Mouse (Mus musculus) liver, adult 10 weeks (tissue): Measurements from ENCODE around the gene Olfr1493-ps1. TPM values are rescaled to one million over a fixed set of nuclear protein-coding genes. Genes with fewer than 3 reads are reported as not detected.

Experiments
- polyA plus RNA-seq: library from polyadenylated mRNA; stranded (reverse); fragments of 350-450 nt; fragmentation: Illumina TruSeq; extraction: RNeasy Lipid Tissue Mini Kit (QIAGEN cat#74804); gene quantifications from one replicate; pipeline ENCODE4 v1.2.3, GENCODE M21; 2014; ENCODE audit warnings: low read depth, low replicate concordance

Gene Olfr1493-ps1
- polyA plus RNA-seq, result not detected

GRCm38 (mm10) chr19:13722978-13723377, at the start of gene Olfr1493-ps1:
Gene Olfr1493-ps1, plus strand, starts transcription at chr19:13723278.

DNA sequence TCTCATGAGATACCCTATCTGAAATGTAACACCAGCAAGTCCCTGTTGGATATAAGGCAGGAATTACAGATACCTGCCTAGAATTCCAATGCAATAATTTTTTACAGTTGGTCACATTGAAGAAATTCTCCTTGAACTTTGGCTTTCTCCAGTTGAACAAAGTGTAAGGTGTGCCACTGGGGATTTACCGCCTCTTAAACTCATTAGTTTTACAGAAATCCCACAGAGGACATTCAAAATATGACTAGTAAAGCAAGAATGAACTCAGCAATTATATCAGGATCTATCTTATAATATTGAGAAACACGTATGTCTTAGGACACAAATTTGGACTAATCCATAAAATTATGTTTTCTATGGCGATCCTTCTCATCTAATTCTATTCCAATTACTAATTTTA, 26.1 kb upstream of the Olfr1493-ps1 start, which contains the start of gene Olfr1491:
Gene Olfr1491 (plus strand): TSS at position 301 of the 400 bp plus-strand sequence.

DNA sequence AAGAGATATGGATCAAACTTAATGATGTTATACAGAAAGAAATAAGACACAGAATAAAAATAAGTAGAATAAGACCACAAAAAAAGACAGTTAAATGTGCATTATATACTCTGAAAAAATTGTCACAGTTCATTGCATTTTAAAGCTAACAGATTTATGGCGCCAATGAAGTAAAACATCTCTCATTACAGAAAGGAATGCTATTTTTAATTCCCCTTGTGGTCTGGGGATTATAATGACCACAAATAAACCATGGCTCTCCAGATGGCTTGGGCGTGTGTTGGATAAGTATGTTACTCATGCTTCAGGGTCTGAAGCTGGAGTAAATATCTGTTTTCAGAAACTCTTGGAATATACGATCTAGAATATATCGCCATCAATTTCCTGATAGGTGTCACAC, 16.4 kb downstream of the Olfr1493-ps1 start, which contains the start of gene Olfr1494:
Gene Olfr1494 (plus strand): TSS at position 301 of the 400 bp plus-strand sequence.

GRCm38 (mm10) chr19:13764306-13764705, 41.2 kb downstream of the Olfr1493-ps1 start, which contains the start of gene Olfr1495:
Gene Olfr1495, plus strand, starts transcription at chr19:13764606.

DNA sequence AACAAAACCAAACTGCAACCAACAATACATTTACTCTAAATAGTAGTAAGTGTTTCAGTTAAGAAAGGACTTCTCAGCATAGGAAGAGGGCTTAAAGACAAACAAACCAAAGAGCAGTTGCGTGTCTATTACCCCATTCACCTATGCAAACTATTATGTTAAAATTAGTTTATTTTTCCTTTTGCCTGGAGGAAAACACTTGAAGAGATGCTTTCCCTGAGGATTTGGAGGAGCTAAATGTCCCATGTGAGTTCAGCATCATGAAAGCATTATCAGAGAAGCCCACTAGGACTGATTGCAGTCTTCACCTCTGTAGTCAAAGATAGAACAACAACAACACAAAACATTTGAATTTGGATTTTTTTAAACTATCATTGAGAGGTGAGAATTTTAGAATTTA, 54.5 kb downstream of the Olfr1493-ps1 start, which contains the start of gene Olfr1496:
Gene Olfr1496 (plus strand): TSS at position 301 of the 400 bp plus-strand sequence.

Other genes with a start within 250 kb of the Olfr1493-ps1 start
- gene Olfr1475, start 243.1 kb upstream of the Olfr1493-ps1 start, polyA plus RNA-seq, result not detected
- gene Olfr1477, start 222.7 kb upstream of the Olfr1493-ps1 start, polyA plus RNA-seq, result not detected
- gene Olfr1480, start 195.4 kb upstream of the Olfr1493-ps1 start, polyA plus RNA-seq, result not detected
- not detected for gene Olfr1484, start 139.8 kb upstream of the Olfr1493-ps1 start, polyA plus RNA-seq
- gene Olfr1487, start 105.9 kb upstream of the Olfr1493-ps1 start, polyA plus RNA-seq, result not detected
- gene Olfr1489, start 91.7 kb upstream of the Olfr1493-ps1 start, polyA plus RNA-seq, result not detected
- not detected for gene Olfr1490, start 72.2 kb upstream of the Olfr1493-ps1 start, polyA plus RNA-seq
- gene Olfr1491, start 26.0 kb upstream of the Olfr1493-ps1 start, polyA plus RNA-seq, result not detected
- gene Olfr1494, start 16.4 kb downstream of the Olfr1493-ps1 start, polyA plus RNA-seq, result not detected
- not detected for gene Olfr1495, start 41.3 kb downstream of the Olfr1493-ps1 start, polyA plus RNA-seq
- not detected for gene Olfr1496, start 54.6 kb downstream of the Olfr1493-ps1 start, polyA plus RNA-seq
- not detected for gene Olfr1497, start 74.9 kb downstream of the Olfr1493-ps1 start, polyA plus RNA-seq
- gene Olfr1499, start 96.2 kb downstream of the Olfr1493-ps1 start, polyA plus RNA-seq, result not detected
- not detected for gene Olfr1500, start 107.2 kb downstream of the Olfr1493-ps1 start, polyA plus RNA-seq
- not detected for gene Olfr1501, start 127.4 kb downstream of the Olfr1493-ps1 start, polyA plus RNA-seq
- gene Olfr1502, start 138.5 kb downstream of the Olfr1493-ps1 start, polyA plus RNA-seq, result not detected
- gene Olfr1504, start 174.7 kb downstream of the Olfr1493-ps1 start, polyA plus RNA-seq, result not detected
- gene Olfr1505, start 190.3 kb downstream of the Olfr1493-ps1 start, polyA plus RNA-seq, result not detected